Mouse (Mus musculus) MEL (cell line): ENCODE measurements around the gene Macrod2. TPM values are rescaled to one million over a fixed set of nuclear protein-coding genes. Genes with fewer than 3 reads are reported as not detected.

Experiments used
- DNase-seq: peaks from one replicate; pipeline ENCODE4 v3.0.0; 2011; ENCODE audit warnings: low read depth, low spot score
- H3K27ac ChIP-seq: 2 replicates; pipeline ENCODE4 v1.5.1; 2012; ENCODE audit warnings: low read depth, mild to moderate bottlenecking, control low read depth, low read length, moderate library complexity; ENCODE audit not compliant: control insufficient read depth
- H3K27me3 ChIP-seq, 2 experiments: fragments of 150-350 bp in 1 of 2; sonication (generic) in 1 of 2; 2 replicates each; pipeline ENCODE4 v1.6.1; 2012; ENCODE audit warnings: low read length in 2 of 2, mild to moderate bottlenecking in 2 of 2, improper control_type of control experiment in 1 of 2, moderate library complexity in 1 of 2; ENCODE audit not compliant: insufficient read depth in 2 of 2, control insufficient read depth in 1 of 2
- H3K36me3 ChIP-seq, 2 experiments: 2 replicates each; pipeline ENCODE4 v1.6.1; 2012 to 2014; ENCODE audit warnings: low read length in 2 of 2, improper control_type of control experiment in 1 of 2, inconsistent platforms in 1 of 2, mild to moderate bottlenecking in 1 of 2; ENCODE audit not compliant: insufficient read depth in 2 of 2, control insufficient read depth in 1 of 2
- H3K4me1 ChIP-seq, 2 experiments: fragments of 150-350 bp in 1 of 2; sonication (generic) in 1 of 2; 2 replicates each; pipeline ENCODE4 v1.6.1; 2012; ENCODE audit warnings: low read length in 2 of 2, improper control_type of control experiment in 1 of 2, mild to moderate bottlenecking in 1 of 2; ENCODE audit not compliant: insufficient read depth in 2 of 2, control insufficient read depth in 1 of 2
- H3K4me3 ChIP-seq, 2 experiments: fragments of 150-350 bp in 1 of 2; sonication (generic) in 1 of 2; 2 replicates each; pipeline ENCODE4 v1.5.1; 2012; ENCODE audit warnings: low read depth in 2 of 2, low read length in 2 of 2, mild to moderate bottlenecking in 2 of 2, moderate library complexity in 2 of 2, control low read depth in 1 of 2, improper control_type of control experiment in 1 of 2; ENCODE audit not compliant: control insufficient read depth in 1 of 2, insufficient read depth in 1 of 2
- H3K79me2 ChIP-seq: 2 replicates; pipeline ENCODE4 v1.6.1; 2012; ENCODE audit warnings: mild to moderate bottlenecking, low read length, moderate library complexity; ENCODE audit not compliant: control insufficient read depth, poor library complexity, insufficient read depth
- H3K9ac ChIP-seq: 2 replicates; pipeline ENCODE4 v1.6.1; 2012; ENCODE audit warnings: low read depth, mild to moderate bottlenecking, control low read depth, low read length, moderate library complexity; ENCODE audit not compliant: control insufficient read depth, poor library complexity, severe bottlenecking
- H3K9me3 ChIP-seq: fragments of 150-350 bp; sonication (generic); replicated peaks from 2 replicates; pipeline ENCODE4 v1.6.1; 2012; ENCODE audit warnings: mild to moderate bottlenecking, low read length, improper control_type of control experiment, moderate library complexity; ENCODE audit not compliant: insufficient read depth
- BHLHE40 ChIP-seq: IDR thresholded peaks from 2 replicates; pipeline ENCODE4 v1.6.1; 2012; ENCODE audit warnings: low read depth, mild to moderate bottlenecking, inconsistent platforms, low read length, improper control_type of control experiment, borderline replicate concordance
- CTCF ChIP-seq, 3 experiments: IDR thresholded peaks in 2 of 3; conservative IDR thresholded peaks in 1 of 3; 2 replicates each; pipeline ENCODE4 v1.5.1; 2011 to 2012; ENCODE audit warnings: low read length in 3 of 3, low read depth in 2 of 3, mild to moderate bottlenecking in 2 of 3, improper control_type of control experiment in 1 of 3, inconsistent platforms in 1 of 3, mixed read lengths in 1 of 3, moderate library complexity in 1 of 3; ENCODE audit not compliant: control insufficient read depth in 1 of 3, insufficient read depth in 1 of 3, poor library complexity in 1 of 3, severe bottlenecking in 1 of 3
- ELF1 ChIP-seq: IDR thresholded peaks from 2 replicates; pipeline ENCODE4 v1.6.1; 2014; ENCODE audit warnings: low read depth, mild to moderate bottlenecking, inconsistent platforms, low read length, improper control_type of control experiment, moderate library complexity
- ETS1 ChIP-seq: IDR thresholded peaks from 2 replicates; pipeline ENCODE4 v1.6.1; 2012; ENCODE audit warnings: low read depth, mild to moderate bottlenecking, inconsistent platforms, low read length, improper control_type of control experiment, moderate library complexity
- GABPA ChIP-seq: IDR thresholded peaks from 2 replicates; pipeline ENCODE4 v1.6.1; 2012; ENCODE audit warnings: low read depth, mild to moderate bottlenecking, inconsistent platforms, low read length, improper control_type of control experiment, moderate library complexity
- GATA1 ChIP-seq: IDR thresholded peaks from 2 replicates; pipeline ENCODE4 v1.6.1; 2011; ENCODE audit warnings: low read depth, low read length, improper control_type of control experiment
- JUND ChIP-seq: IDR thresholded peaks from 2 replicates; pipeline ENCODE4 v1.6.1; 2011; ENCODE audit warnings: low read depth, mild to moderate bottlenecking, improper control_type of control experiment, low read length
- MAFK ChIP-seq: IDR thresholded peaks from 2 replicates; pipeline ENCODE4 v1.6.1; 2011; ENCODE audit warnings: low read depth, mild to moderate bottlenecking, low read length, improper control_type of control experiment, borderline replicate concordance
- MAZ ChIP-seq: IDR thresholded peaks from 2 replicates; pipeline ENCODE4 v1.6.1; 2012; ENCODE audit warnings: low read depth, mild to moderate bottlenecking, inconsistent platforms, low read length, improper control_type of control experiment
- MEF2A ChIP-seq: IDR thresholded peaks from 2 replicates; pipeline ENCODE4 v1.6.1; 2014; ENCODE audit warnings: low read depth, mild to moderate bottlenecking, inconsistent platforms, low read length, improper control_type of control experiment; ENCODE audit not compliant: poor library complexity, insufficient replicate concordance, severe bottlenecking; ENCODE audit errors: extremely low read depth
- MYB ChIP-seq: IDR thresholded peaks from 2 replicates; pipeline ENCODE4 v1.6.1; 2011; ENCODE audit warnings: mild to moderate bottlenecking, low read depth, low read length, improper control_type of control experiment
- MYC ChIP-seq: IDR thresholded peaks from 2 replicates; pipeline ENCODE4 v1.6.1; 2011; ENCODE audit warnings: low read depth, mild to moderate bottlenecking, low read length, improper control_type of control experiment, moderate library complexity
- POLR2AphosphoS2 ChIP-seq: IDR thresholded peaks from 2 replicates; pipeline ENCODE4 v1.6.1; 2011; ENCODE audit warnings: low read length, improper control_type of control experiment
- POLR2AphosphoS5 ChIP-seq: IDR thresholded peaks from 2 replicates; pipeline ENCODE4 v1.6.1; 2012; ENCODE audit warnings: low read depth, borderline replicate concordance, mild to moderate bottlenecking, inconsistent platforms, low read length, moderate library complexity, mixed read lengths
- RCOR1 ChIP-seq: IDR thresholded peaks from 2 replicates; pipeline ENCODE4 v1.6.1; 2012; ENCODE audit warnings: low read depth, mild to moderate bottlenecking, inconsistent platforms, low read length, improper control_type of control experiment
- SIN3A ChIP-seq: IDR thresholded peaks from 2 replicates; pipeline ENCODE4 v1.6.1; 2012; ENCODE audit warnings: low read length, improper control_type of control experiment, inconsistent platforms
- SMC3 ChIP-seq: IDR thresholded peaks from 2 replicates; pipeline ENCODE4 v1.6.1; 2011; ENCODE audit warnings: low read depth, low read length, improper control_type of control experiment
- TAL1 ChIP-seq: IDR thresholded peaks from 2 replicates; pipeline ENCODE4 v1.6.1; 2012; ENCODE audit warnings: mild to moderate bottlenecking, inconsistent platforms, low read length, moderate library complexity, mixed read lengths
- TBP ChIP-seq: IDR thresholded peaks from 2 replicates; pipeline ENCODE4 v1.8.0; 2011; ENCODE audit warnings: low read depth, low read length, improper control_type of control experiment
- TCF12 ChIP-seq: IDR thresholded peaks from 2 replicates; pipeline ENCODE4 v1.6.1; 2014; ENCODE audit warnings: low read depth, mild to moderate bottlenecking, inconsistent platforms, low read length, improper control_type of control experiment, moderate library complexity
- UBTF ChIP-seq: IDR thresholded peaks from 2 replicates; pipeline ENCODE4 v1.6.1; 2012; ENCODE audit warnings: low read depth, mild to moderate bottlenecking, inconsistent platforms, low read length, improper control_type of control experiment, moderate library complexity, borderline replicate concordance; ENCODE audit not compliant: insufficient read depth
- USF1 ChIP-seq: IDR thresholded peaks from 2 replicates; pipeline ENCODE4 v1.6.1; 2014; ENCODE audit warnings: low read depth, mild to moderate bottlenecking, inconsistent platforms, low read length, improper control_type of control experiment, moderate library complexity
- ZC3H11A ChIP-seq: IDR thresholded peaks from 2 replicates; pipeline ENCODE4 v1.6.1; 2012; ENCODE audit warnings: low read depth, mild to moderate bottlenecking, inconsistent platforms, low read length, improper control_type of control experiment
- ZKSCAN1 ChIP-seq: IDR thresholded peaks from 2 replicates; pipeline ENCODE4 v1.6.1; 2012; ENCODE audit warnings: low read depth, mild to moderate bottlenecking, inconsistent platforms, low read length, improper control_type of control experiment, moderate library complexity
- polyA plus RNA-seq, 2 experiments: library from polyadenylated mRNA; stranded (reverse) in 1 of 2; unstranded in 1 of 2; fragments of >175 nt in 1 of 2; fragments of >200 nt in 1 of 2; gene quantifications; 2 replicates each; pipeline versions ENCODE4 v1.2.1 to v1.2.4; 2012; ENCODE audit warnings: low replicate concordance in 2 of 2, low read depth in 1 of 2; ENCODE audit not compliant: insufficient read length in 2 of 2, insufficient read depth in 1 of 2, missing spikeins in 1 of 2
- total RNA-seq: library from RNA; depleted of rRNA; stranded (reverse); fragments of 300-350 nt; gene quantifications from 2 replicates; pipeline ENCODE4 v1.2.3, GENCODE M21; 2012

Gene Macrod2
- total and polyA plus RNA-seq, 3 experiments, result not detected

DNA sequence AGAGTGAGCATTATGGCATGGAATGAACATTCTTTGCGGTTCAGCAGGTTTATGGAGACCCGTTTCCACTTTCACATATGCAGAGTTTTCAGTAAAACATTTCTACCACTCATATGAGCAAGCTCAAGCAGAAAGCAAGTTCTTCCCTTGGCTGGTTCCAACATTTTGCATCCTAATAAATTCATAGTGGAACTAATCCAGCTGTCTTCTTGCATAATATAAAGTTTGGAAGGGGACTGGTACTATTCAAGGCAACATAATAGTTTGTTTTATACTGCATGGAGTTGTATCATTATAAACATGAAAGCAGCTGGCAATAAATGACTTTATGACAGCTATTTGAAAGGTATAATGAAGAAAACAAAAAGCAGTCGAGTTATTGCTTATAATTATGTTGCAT is 1320.0 kb downstream of the Macrod2 start:
- Histone ChIP-seq H3K4me3 (no peak overlapping the region), H3K36me3 (no peaks in the 10 kb centered on the region), H3K4me1 (no peaks in the 10 kb centered on the region), H3K27me3 (no peaks in the 10 kb centered on the region), H3K79me2 (no peaks in the 10 kb centered on the region), H3K9me3 (no peaks in the 10 kb centered on the region), H3K27ac (no peak overlapping the region), H3K9ac (no peak overlapping the region)
- TF ChIP-seq CTCF (IDR thresholded peaks at IDR 0.05 in 2 of 3, conservative IDR thresholded peaks at IDR 0.05 in 1 of 3; ENCODE audit: control insufficient read depth in 1 of 3, insufficient read depth in 1 of 3, low read depth in 2 of 3, low read length in 3 of 3, poor library complexity in 1 of 3, severe bottlenecking in 1 of 3) (no peak), TCF12 (no peak), BHLHE40 (no peak), ZKSCAN1 (no peak), GABPA (no peak), MYC (no peak), ZC3H11A (no peak), MAFK (no peak), SIN3A (no peak), MYB (no peak), RCOR1 (no peak), MEF2A (no peak), MAZ (no peak), TBP (no peak)
- DNase-seq, result no peak

DNA sequence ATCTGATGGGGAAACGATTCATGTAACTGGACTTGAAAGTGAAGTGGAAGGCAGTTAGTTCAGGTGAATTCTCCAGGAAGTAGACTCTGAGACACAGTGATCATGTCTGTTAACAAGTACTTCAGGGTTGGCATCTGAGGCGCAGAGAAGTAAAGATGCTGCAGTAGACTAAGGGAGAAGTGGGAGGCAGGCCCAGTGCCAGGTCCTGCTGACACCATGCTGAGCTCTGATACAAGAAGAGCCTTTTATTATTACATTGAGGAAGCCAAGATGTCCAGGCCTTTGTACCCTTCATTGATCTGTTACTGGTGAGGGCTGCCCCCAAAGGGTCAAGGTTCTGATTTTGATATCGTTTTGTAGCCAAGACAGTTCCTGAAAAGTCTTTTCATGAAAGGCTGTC is 1327.4 kb downstream of the Macrod2 start:
- no peak overlapping the region for H3K4me3 ChIP-seq
- no peak for DNase-seq

DNA sequence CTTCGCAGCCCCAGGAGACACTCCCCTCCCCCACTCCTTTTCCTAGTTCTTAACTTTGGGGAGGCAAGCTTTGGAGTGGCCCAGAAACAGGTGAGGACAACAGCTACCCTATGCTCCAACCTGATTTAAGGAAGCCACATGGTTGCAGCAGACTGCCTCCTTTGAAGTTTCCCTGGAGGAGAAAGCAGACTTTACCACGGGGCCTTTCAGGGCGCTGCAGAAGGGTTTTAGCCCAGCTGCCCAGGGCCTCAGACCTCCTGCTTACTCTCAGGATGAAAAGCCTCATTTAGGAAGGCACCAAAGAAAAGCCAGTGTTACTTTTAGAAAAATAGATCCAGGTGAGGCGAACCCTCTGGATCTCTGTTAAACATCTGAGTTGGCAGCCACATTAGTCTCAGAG is 1333.9 kb downstream of the Macrod2 start:
- DNase-seq, result no peak
- no peaks in the 10 kb centered on the region for H3K36me3 ChIP-seq
- no peaks in the 10 kb centered on the region for H3K9me3 ChIP-seq
- no peaks in the 10 kb centered on the region for H3K79me2 ChIP-seq
- no peak overlapping the region for H3K9ac ChIP-seq
- no peaks in the 10 kb centered on the region for H3K27me3 ChIP-seq
- no peak overlapping the region for H3K27ac ChIP-seq
- H3K4me3 ChIP-seq, result no peak overlapping the region
- H3K4me1 ChIP-seq, result no peaks in the 10 kb centered on the region
- no peak for TF ChIP-seq MYB
- TF ChIP-seq ELF1, result no peak
- no peak for TF ChIP-seq POLR2AphosphoS2
- TF ChIP-seq USF1, result no peak
- TF ChIP-seq TAL1, result no peak
- no peak for TF ChIP-seq SMC3
- no peak for TF ChIP-seq ETS1
- TF ChIP-seq TCF12, result no peak
- no peak for TF ChIP-seq CTCF (IDR thresholded peaks at IDR 0.05 in 2 of 3, conservative IDR thresholded peaks at IDR 0.05 in 1 of 3; ENCODE audit: control insufficient read depth in 1 of 3, insufficient read depth in 1 of 3, low read depth in 2 of 3, low read length in 3 of 3, poor library complexity in 1 of 3, severe bottlenecking in 1 of 3)
- no peak for TF ChIP-seq SIN3A
- TF ChIP-seq GATA1, result no peak
- no peak for TF ChIP-seq MAZ
- no peak for TF ChIP-seq JUND

More for the DNA sequence above, 1327.4 kb downstream of the Macrod2 start:
- TF ChIP-seq UBTF, result no peak
- TF ChIP-seq POLR2AphosphoS5, result no peak
- no peak for TF ChIP-seq GABPA
- no peak overlapping the region for H3K27ac ChIP-seq
- no peaks in the 10 kb centered on the region for H3K36me3 ChIP-seq
- H3K9ac ChIP-seq, result no peak overlapping the region
- H3K27me3 ChIP-seq, result no peaks in the 10 kb centered on the region
- H3K79me2 ChIP-seq, result no peaks in the 10 kb centered on the region
- H3K4me1 ChIP-seq, result no peaks in the 10 kb centered on the region
- H3K9me3 ChIP-seq, result no peaks in the 10 kb centered on the region
